In the genomic region with DNA sequence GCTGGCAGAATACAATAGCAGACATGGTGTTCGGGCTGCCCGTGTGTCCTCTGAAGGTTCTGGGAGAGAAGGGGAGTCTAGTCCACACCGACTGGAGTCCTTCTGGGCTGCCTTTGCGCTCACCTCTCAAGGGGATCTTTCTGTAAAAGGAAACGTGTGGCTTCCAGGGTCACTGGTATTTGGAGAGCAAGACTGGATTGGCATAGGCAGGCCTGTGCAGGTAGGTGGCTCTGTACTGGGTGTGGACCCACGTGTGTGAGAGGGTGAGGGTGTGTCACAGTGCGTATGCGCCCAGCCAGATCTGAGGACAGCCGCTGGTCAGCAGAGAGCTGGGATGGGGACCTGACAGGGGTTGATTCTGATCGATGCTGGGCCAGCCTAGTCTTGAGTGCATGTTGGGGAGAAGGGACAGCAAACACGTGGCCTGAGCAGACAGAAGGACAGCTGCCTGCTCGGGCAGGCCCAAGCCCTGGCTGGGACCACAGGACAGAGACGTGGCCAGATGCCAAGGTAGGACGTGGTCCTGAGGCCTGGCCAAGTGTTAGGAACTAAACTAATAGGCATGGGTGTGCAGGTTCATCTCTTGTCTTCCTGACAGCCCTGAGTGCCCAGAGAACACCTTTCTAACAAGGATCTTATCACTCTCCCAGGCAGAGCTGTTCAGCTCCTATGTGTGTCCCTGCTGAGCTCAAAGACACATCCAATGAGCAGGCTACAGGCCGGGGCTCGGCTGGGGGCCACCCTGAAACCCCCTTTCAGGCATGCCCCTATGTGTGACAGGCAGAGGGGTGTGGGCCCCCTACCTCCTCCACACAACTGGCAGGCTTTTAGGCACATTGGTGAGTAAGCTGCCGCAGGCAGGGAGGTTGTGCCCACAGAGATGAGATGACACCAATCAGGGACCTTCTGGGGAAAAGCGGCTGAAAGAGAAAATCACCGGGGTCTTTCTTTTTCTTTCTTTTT, we compare ENCODE assay signal across 8 mouse cellular contexts. TPM values are rescaled to one million over a fixed set of nuclear protein-coding genes. Genes with fewer than 3 reads are reported as not detected.
DNase-seq lines count a peak whose midpoint lies in the region; ATAC-seq lines count a peak whose summit lies in the region.

No protein-coding gene starts in this region.

- peak; percentile 53 for ATAC-seq in kidney, embryonic 16.5 days (ENCODE audit: low FRiP score, low TSS enrichment)

- H3K27ac ChIP-seq in heart, embryonic 10.5 days = peak overlapping the region; percentile 78
- H3K27ac ChIP-seq in kidney, embryonic 16.5 days (ENCODE audit: low read length) = no peak overlapping the region

- DNase-seq in cerebellum, postnatal 10 days = peak; percentile 63 to 69
- no peak for DNase-seq in cerebellum, adult 8-10 months
- peak; percentile 38 for DNase-seq in NIH3T3 (ENCODE audit: low read depth)
- DNase-seq in heart, embryonic 10.5 days (ENCODE audit: low spot score) = peak; percentile 90
- DNase-seq in lung, postnatal 4 days = peak; percentile 28 to 46
- DNase-seq in urinary bladder, adult 18-20 months (ENCODE audit: low spot score in 2 of 2) = peak; percentile 78 to 87
- no peak for DNase-seq in thymus, adult 18-20 months

- H3K4me3 ChIP-seq in heart, embryonic 10.5 days = peak overlapping the region; percentile 65
- H3K4me3 ChIP-seq in kidney, embryonic 16.5 days (ENCODE audit: low read length) = peak overlapping the region; percentile 49

- H3K4me1 ChIP-seq in heart, embryonic 10.5 days = peaks cover 60% of the 10 kb centered on the region
- peaks cover 9% of the 10 kb centered on the region for H3K4me1 ChIP-seq in kidney, embryonic 16.5 days (ENCODE audit: insufficient read depth, low read length)

- peaks cover 47% of the 10 kb centered on the region for H3K27me3 ChIP-seq in heart, embryonic 10.5 days (ENCODE audit: insufficient read depth, poor library complexity, severe bottlenecking)
- H3K27me3 ChIP-seq in kidney, embryonic 16.5 days (ENCODE audit: insufficient read depth, low read length) = peaks cover 18% of the 10 kb centered on the region

- H3K9me3 ChIP-seq in heart, embryonic 10.5 days = no peaks in the 10 kb centered on the region
- H3K9me3 ChIP-seq in kidney, embryonic 16.5 days (ENCODE audit: low read length) = no peaks in the 10 kb centered on the region

- 0 out of 2 replicates have a peak overlapping the region, but pooled peaks have one; percentile 50 for H3K9ac ChIP-seq in kidney, embryonic 16.5 days (replicated peaks; ENCODE audit: low read length)

- no peaks in the 10 kb centered on the region for H3K36me3 ChIP-seq in heart, embryonic 10.5 days
- no peaks in the 10 kb centered on the region for H3K36me3 ChIP-seq in kidney, embryonic 16.5 days (ENCODE audit: insufficient read depth, low read length)

- 43% methylated on average over 19 of the region's 19 CpGs for WGBS in heart, embryonic 10.5 days
- WGBS in kidney, embryonic 16.5 days = 55% methylated on average over 19 of the region's 19 CpGs

- H3K4me2 ChIP-seq in kidney, embryonic 16.5 days (replicated peaks; ENCODE audit: low read depth, low read length) = peak overlapping the region; percentile 83

RNA-seq across cellular contexts. Expression of gene Pak6, which starts 1.0 kb away (rescaled TPM):
- 1.7 and 4.1 TPM in 2 replicates for polyA plus RNA-seq in heart, embryonic 10.5 days (2016; fragmentation: Nextera tagmentation; extraction: Ambion mirVana)
- 0.60 and 1.4 TPM in 2 replicates for polyA plus RNA-seq in kidney, embryonic 16.5 days (2015; fragmentation: Nextera tagmentation; extraction: Ambion mirVana)

RNA-seq across cellular contexts. Expression of gene Ankrd63, which starts 39.7 kb away (rescaled TPM):
- polyA plus RNA-seq in heart, embryonic 10.5 days (2016; fragmentation: Nextera tagmentation; extraction: Ambion mirVana) = 0.16 and 0.63 TPM in 2 replicates
- 0.25 and 0.30 TPM in 2 replicates for polyA plus RNA-seq in kidney, embryonic 16.5 days (2015; fragmentation: Nextera tagmentation; extraction: Ambion mirVana)

Comparison
In these comparisons a context has a peak if more than half of its experiments do, and no peak if none do; other contexts are left out.
1. DNase-seq: peak in cerebellum, postnatal 10 days (2 of 2), NIH3T3 (single experiment), heart, embryonic 10.5 days (single experiment), lung, postnatal 4 days (2 of 2) and urinary bladder, adult 18-20 months (2 of 2); none in cerebellum, adult 8-10 months (single experiment) and thymus, adult 18-20 months (0 of 2).